Mouse (Mus musculus): Measurements from ENCODE around the gene Atp6v1g2.

- TF ChIP-seq CHD2 (IDR thresholded peaks at IDR 0.05; ENCODE audit: low read depth, low read length) (no peak), ZNF384 (IDR thresholded peaks at IDR 0.05; ENCODE audit: low read depth, low read length) (no peak), MAFK (IDR thresholded peaks at IDR 0.05; ENCODE audit: insufficient read depth, low read depth, low read length) (no peak)
Measured at GRCm38 (mm10) chr17:35250348-35251120, 17.1 kb downstream of the Atp6v1g2 start.
